Mouse (Mus musculus) adrenal gland, postnatal 25 days (tissue): Measurements from ENCODE around the gene Cmtm1. TPM values are rescaled to one million over a fixed set of nuclear protein-coding genes. Genes with fewer than 3 reads are reported as not detected.
A peak's percentile ranks its signal among the peaks of the same experiment; 100 is the strongest.
"Not testable (repeated sequence)": the region's sequence is repeated elsewhere in the genome, so short reads cannot be mapped to it uniquely, and the experiment has no call there.

Source experiments
- DNase-seq: peaks from one replicate; pipeline ENCODE4 v3.0.0; 2021; ENCODE audit warnings: mixed read lengths
- total RNA-seq: library from RNA; stranded (reverse); gene quantifications from 2 replicates; pipeline ENCODE4 v1.2.3, GENCODE M21; 2021

Cmtm1 gene
- total RNA-seq, 1 experiment from 2014 or later: 0.52 TPM

GRCm38 (mm10) chr8:104321267-104321666, 11.3 kb upstream of the Cmtm1 start, which contains the start of gene Gm11020:
Gene Gm11020 (plus strand): TSS chr8:104321567.
- not testable (repeated sequence) for DNase-seq

DNA sequence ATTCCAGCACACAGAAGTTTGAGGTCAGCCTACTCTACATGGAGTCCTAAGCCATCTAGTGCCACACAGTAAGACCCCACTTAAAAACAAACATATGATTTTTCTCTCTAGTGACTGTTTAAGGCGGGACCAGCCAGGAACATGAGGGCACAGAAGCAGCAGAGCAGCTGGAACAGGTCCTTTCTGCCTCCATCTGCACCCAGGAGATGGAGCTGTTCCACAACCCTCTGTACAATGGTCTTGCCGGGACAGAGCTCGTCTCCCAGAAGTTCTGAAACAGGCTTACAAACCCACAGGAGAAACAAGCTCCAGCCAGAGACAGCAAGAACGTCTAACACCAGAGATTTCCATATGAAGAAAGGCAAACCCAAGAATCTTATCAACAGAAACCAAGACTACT, 3.4 kb upstream of the Cmtm1 start:
- DNase-seq: no peak

DNA sequence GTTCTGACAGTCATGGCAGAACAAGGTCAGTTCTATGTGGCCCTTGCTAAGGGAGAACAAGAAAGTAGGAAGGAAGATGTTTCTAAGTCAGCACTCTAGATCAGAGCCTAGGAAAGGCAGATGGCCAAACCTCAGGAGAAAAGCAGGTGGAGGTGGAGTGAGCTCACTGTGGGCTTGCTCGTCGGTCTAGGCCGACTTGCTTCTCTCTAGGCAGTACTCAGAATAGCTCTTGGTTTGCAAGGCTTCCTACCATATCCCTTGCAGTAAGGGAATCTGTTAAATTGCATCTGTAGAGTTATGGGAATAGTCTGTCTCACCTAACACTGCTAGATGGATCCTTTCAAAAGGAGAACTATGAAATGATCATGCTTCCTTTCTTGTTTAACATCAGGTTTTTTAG, 2.1 kb upstream of the Cmtm1 start:
- DNase-seq: not testable (repeated sequence)

DNA sequence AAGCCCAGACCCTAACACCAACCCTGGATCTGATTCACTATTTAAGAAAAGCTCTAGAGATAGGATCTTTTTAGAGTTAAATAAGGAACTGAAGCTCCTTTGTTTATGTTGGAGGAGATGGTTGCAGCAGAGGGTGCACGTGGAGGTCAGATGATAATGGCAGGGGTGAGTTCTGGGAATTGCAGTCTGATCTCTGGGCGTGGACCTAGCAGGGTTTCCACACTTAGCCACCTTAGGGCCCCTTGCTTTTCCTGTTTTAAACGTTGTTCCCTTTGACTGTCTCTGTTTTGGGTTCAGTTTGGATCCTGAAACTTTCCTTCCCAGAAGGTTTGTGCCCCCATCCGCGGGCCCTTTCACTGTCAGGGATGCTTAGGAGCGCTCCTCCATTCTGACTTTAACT, 1.6 kb downstream of the Cmtm1 start:
- not testable (repeated sequence) for DNase-seq

- no peak for DNase-seq
Measured at GRCm38 (mm10) chr8:104304962-104305361, 5.0 kb downstream of the Cmtm1 start.

- DNase-seq: not testable (repeated sequence)
Measured at GRCm38 (mm10) chr8:104302536-104302935, 7.4 kb downstream of the Cmtm1 start.

DNA sequence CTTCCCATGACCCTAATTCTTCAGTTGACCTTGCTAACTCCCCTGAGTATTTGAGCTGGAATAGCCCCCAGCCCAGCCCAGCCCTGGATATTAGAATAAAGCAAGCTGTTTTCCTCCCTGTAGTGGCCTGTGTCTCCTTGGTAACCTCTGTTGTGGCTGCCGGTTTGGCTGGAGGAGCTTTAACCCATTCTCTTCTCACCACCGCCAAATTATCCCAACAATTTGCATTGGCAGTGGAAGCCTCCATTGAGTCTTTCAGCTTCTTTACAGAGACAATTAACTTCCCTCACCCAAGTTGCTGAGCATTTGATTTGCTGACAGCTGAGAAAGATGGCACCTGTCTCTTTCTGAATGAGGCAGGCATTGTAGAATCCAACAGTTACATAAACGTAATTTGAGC, 8.4 kb downstream of the Cmtm1 start:
- not testable (repeated sequence) for DNase-seq

- DNase-seq: no peak
Measured at GRCm38 (mm10) chr8:104294396-104294795, 15.5 kb downstream of the Cmtm1 start.

DNA sequence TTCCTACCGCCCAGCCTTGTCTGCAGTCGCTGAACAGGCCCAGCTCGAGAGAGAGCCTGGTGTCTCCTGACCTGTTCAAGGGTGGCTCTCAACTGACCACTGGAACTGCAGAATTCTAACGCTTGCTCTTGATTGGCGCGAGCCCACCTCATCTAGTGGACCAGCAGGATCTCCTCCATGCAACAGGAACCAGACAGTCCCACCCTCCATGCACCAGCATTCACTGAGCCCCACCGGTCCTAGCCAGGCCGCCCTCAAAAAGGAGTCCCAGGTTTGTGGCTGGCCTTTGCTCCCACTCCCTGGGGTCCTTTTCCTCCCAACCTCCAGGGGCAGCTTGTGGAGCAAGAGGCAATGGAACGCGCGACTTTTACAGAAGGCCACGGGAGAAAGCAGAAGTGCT, 16.9 kb downstream of the Cmtm1 start, which contains the start of gene Cmtm2a:
Cmtm2a (minus strand) TSS at position 101 of the 400 bp plus-strand sequence.
- DNase-seq: not testable (repeated sequence)

GRCm38 (mm10) chr8:104268937-104269440, 41.0 kb downstream of the Cmtm1 start:
- no peak for DNase-seq

DNA sequence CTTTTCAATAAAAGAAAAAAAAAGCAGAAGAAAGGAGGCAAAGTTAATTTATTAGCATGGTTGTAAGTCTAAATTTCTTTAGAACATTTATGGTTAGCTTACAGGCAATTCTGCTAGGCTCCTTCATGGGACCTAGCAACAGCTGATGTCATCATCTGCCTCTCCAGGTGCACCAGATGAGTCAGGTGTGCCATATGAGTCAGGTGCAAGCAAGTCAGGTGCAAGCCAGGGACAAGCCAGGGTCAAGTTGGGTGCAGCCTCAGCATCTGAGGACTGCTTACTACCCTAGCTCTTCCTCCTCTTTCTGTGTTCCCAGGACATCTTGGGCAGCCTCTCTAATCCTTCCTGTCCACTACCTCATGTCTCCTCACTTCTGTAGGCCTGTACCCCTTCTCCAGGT, 41.6 kb downstream of the Cmtm1 start:
- no peak for DNase-seq

DNA sequence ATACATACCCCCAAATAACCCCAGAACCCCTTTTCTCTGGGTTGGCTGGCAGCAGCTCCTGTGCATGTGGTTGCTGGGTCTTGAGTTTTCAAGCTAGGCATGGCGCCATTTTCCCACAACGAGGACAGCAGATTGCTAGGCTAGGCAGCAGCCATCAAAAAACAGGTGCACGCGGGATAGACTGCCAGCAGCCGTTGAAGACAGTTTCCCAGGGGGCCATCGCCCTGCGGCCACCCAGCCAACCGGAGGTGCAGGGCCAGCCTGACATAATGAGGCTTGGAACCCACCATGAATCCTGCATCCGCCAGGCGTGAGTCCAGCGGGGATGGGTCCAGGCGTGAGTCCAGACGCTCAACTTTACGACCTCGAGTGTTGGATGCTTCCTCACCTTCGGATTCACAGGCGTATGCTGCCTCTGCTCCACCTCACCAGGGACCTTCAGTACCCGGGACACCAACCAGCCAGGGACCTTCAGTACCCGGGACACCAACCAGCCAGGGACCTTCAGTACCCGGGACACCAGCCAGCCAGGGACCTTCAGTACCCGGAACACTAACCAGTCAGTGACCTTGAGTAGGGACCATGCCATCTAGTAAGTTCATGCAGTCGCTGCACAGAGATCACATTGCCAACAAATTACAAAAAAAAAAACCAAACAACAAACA, 45.5 kb downstream of the Cmtm1 start:
- peak; percentile 20 for DNase-seq

DNA sequence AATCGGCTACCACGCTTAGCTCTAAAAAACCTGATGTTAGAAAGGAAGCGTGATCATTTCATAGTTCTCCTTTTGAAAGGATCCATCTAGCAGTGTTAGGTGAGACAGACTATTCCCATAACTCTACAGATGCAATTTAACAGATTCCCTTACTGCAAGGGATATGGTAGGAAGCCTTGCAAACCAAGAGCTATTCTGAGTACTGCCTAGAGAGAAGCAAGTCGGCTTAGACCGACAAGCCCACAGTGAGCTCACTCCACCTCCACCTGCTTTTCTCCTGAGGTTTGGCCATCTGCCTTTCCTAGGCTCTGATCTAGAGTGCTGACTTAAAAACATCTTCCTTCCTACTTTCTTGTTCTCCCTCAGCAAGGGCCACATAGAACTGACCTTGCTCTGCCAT, 48.1 kb downstream of the Cmtm1 start:
- not testable (repeated sequence) for DNase-seq

DNA sequence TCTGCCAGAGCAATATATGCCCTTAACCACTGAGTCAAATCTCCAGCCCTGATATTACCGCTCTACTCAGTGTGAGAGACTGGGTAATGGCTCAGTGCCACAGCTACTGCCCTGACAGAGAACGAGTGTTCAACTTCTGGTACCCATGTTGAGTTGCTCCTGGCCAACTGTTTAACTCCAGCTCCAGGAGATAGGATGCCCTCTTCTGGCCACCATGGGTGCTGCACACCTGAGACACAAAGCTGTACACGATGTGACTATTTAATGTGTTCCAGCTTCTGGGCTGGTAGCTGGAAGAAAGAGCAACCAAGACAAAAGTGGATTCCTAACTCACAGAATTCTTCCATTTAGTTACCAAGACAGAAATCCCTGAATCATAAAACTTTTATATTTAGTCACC, 56.9 kb downstream of the Cmtm1 start:
- peak; percentile 38 for DNase-seq

- DNase-seq: no peak
Measured at GRCm38 (mm10) chr8:104251461-104251860, 58.5 kb downstream of the Cmtm1 start.

DNA sequence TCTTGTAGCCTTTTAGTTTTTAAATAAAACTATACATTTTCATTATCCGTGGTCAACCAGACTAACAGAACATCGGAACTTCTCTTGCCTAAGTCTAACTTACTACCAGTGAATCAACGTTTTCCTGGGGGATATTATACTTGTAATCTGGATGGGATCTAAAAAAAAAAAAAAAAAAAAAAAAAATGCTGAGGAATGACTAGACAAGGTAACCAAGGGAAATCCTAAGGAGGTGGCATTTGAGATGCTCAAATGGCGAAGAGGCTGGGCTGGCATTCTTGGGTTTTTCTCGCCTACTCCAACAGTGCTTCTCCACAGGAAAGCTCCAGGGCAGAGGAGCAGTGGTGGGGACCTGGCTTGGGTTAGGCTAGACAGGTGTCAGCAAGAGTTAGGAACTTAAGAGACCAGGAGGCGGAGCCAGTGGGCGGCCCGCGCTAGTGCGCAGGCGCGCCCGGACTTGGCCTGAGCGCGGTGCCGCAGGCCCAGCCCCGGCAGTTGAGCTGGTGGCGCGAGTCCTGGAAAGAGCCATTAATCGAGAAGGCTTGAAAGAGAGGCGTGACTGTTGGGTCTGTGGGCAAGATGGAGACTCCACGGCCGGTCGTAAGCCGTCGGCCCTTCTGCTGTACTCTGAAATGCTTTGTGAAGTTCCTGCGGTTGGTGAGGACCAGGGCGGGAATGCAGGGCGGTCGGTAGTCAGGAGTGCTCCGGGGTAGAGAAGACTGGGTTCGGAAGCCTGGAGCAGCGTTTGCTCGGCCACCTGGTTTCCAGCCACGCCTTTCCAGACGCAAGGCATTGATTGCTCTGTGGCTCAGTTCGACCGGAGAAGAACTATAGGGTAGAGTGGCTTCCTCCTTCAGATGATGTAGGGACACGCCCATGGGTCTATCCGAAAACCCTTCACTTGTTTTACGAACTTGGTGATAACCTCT, 59.2 kb downstream of the Cmtm1 start, which contains the start of gene Cklf:
Cklf (plus strand) TSS at position 423 of the 929 bp plus-strand sequence.
- DNase-seq: peak; percentile 88

DNA sequence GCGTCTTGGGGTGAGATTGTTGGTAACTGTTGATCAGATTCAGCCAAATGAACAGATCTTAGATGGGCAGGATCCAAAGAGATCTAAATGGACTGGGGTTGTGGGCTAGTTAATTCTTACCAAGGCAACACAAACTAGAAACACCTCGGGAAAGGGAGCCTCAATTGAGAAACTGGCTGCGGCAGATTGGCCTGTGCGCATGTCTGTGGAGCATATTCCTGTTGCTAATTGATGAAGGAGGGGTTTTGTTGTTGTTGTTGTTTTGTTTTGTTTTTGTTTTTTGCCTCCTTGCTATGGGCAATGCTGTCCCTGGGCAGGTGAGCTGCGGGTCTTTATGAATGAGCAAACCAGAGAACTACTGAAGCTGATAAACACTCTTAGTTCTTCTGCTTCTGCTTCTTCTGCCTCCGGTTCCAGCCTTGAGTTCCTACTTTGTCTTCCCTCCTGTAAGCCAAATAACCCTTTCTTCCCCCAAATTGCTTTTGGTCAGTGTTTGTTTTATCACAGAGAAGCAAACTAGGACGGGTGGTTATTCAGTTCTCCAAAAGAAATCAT, 60.4 kb downstream of the Cmtm1 start:
- DNase-seq: no peak

- DNase-seq: peak; percentile 84
Measured at GRCm38 (mm10) chr8:104248276-104248675, 61.7 kb downstream of the Cmtm1 start, which contains the start of gene Tk2. Gene Tk2 (minus strand): TSS chr8:104248558.

GRCm38 (mm10) chr8:104247908-104248275, 62.1 kb downstream of the Cmtm1 start:
- no peak for DNase-seq

GRCm38 (mm10) chr8:104247054-104247907, 62.7 kb downstream of the Cmtm1 start:
- DNase-seq: no peak

GRCm38 (mm10) chr8:104246621-104247020, 63.3 kb downstream of the Cmtm1 start:
- DNase-seq: no peak
